Mouse (Mus musculus): ENCODE data around the gene Wdr38. TPM values are rescaled to one million over a fixed set of nuclear protein-coding genes. Genes with fewer than 3 reads are reported as not detected.

Gene Wdr38
- 1.8 and 2.3 TPM in 2 replicates for polyA plus RNA-seq (2015; fragmentation: Nextera tagmentation; extraction: Ambion mirVana)

DNA sequence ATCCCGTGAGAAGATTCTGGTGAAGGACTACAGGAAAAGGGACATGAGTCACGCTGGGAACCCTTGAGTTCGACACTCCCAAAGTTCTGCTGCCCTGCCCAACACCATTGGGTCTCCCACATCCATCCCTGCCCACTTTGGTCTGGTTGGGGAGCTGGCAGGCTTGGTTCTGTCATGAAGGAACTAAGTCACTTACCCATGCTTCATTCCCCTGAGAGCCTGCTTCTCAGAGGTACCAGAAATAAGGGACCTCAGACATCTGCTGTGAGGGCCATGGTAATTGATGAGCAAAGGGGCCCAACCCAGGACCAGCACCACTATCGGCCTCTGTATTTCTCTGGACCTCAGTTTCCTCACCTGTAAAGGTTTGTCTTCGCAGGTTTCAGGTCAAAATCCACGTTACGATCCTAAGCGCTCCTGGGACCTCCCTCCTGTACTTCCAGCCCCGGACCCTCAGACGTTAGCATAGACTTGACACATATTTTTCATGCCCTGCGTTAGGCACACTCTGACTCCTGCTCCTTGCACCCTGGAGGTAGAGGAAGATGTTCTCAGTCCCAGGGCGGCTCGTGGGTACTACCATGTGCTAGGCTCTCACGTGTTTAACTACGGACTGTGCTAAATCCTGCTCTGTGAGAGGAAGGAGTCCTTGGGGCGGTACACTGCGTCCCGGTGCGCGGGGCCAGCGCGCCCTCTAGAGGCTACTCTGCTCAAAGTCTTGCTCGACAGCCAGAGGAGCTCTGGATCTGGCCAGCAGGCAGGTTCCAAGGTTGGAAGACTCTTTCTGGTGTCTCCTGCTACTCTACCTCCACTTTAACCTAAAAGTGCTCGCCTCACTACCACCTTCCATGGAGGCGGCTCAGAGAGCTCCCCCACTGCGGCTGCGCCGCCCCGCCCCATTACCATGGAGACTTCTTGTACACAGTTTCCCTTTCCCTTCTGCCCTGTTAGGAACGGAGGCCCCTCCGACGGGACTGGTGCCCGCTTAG lies at the start of gene Wdr38:
TSS of gene Wdr38 (plus strand) at position 91 of the 989 bp plus-strand sequence.
- Histone ChIP-seq H3K27ac (ENCODE audit: low read length) (no peak within 1 kb of the TSS), H3K4me2 (ENCODE audit: low read length) (peak within 1 kb of the TSS; percentile 51), H3K9ac (ENCODE audit: low read depth, low read length) (peak within 1 kb of the TSS; percentile 50), H3K4me1 (ENCODE audit: control insufficient read depth, insufficient read depth, low read length) (peaks cover 3% of the 10 kb centered on the region), H3K4me3 (ENCODE audit: low read depth, low read length) (peak within 1 kb of the TSS; percentile 37), H3K9me3 (replicated peaks; ENCODE audit: control insufficient read depth, low read length, poor library complexity, severe bottlenecking) (no peaks in the 10 kb centered on the region), H3K36me3 (ENCODE audit: control insufficient read depth, insufficient read depth, low read length) (peaks cover 12% of the 10 kb centered on the region), H3K27me3 (ENCODE audit: control insufficient read depth, insufficient read depth, low read depth, low read length) (no peaks in the 10 kb centered on the region)
- ATAC-seq, result peak; percentile 91
- 14% methylated on average over 33 of the region's 33 CpGs for WGBS

- Histone ChIP-seq H3K4me1 (ENCODE audit: control insufficient read depth, insufficient read depth, low read length) (no peaks in the 10 kb centered on the region), H3K27ac (ENCODE audit: low read length) (no peak overlapping the region), H3K4me3 (ENCODE audit: low read depth, low read length) (no peak overlapping the region), H3K4me2 (ENCODE audit: low read length) (no peak overlapping the region), H3K36me3 (ENCODE audit: control insufficient read depth, insufficient read depth, low read length) (no peaks in the 10 kb centered on the region), H3K9ac (ENCODE audit: low read depth, low read length) (no peak overlapping the region), H3K27me3 (ENCODE audit: control insufficient read depth, insufficient read depth, low read depth, low read length) (no peaks in the 10 kb centered on the region), H3K9me3 (replicated peaks; ENCODE audit: control insufficient read depth, low read length, poor library complexity, severe bottlenecking) (no peaks in the 10 kb centered on the region)
- no peak for ATAC-seq
- 83% methylated on average over 7 of the region's 7 CpGs for WGBS
These were observed 49.7 kb upstream of the Wdr38 start for GRCm38 (mm10) chr2:38947566-38947965.

DNA sequence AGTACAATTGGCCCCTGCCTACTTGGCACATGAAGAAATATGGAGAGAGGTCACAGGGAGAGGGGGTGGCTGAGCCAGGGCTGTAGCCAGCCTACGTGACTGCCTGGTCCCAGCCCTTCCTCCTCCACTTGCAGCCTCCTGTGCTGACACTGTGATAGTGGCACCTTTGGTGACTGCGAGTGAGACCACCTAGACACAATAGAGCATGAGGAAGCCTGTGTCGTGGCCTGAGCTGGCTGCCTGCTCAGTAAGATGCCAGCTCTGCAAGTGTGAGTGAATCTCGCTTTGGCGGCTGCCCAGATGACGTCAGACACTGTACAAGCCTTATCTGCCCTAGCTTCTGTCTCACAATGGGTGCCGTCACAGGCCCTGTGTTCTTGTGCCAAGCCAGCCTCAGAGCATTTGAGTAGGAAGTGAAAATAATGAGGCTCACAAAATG lies 47.0 kb upstream of the Wdr38 start:
- ATAC-seq, result peak; percentile 85
- Histone ChIP-seq H3K4me3 (ENCODE audit: low read depth, low read length) (no peak overlapping the region), H3K9ac (ENCODE audit: low read depth, low read length) (no peak overlapping the region), H3K9me3 (replicated peaks; ENCODE audit: control insufficient read depth, low read length, poor library complexity, severe bottlenecking) (no peaks in the 10 kb centered on the region), H3K4me1 (ENCODE audit: control insufficient read depth, insufficient read depth, low read length) (no peaks in the 10 kb centered on the region), H3K36me3 (ENCODE audit: control insufficient read depth, insufficient read depth, low read length) (no peaks in the 10 kb centered on the region), H3K4me2 (ENCODE audit: low read length) (no peak overlapping the region), H3K27ac (ENCODE audit: low read length) (no peak overlapping the region), H3K27me3 (ENCODE audit: control insufficient read depth, insufficient read depth, low read depth, low read length) (no peaks in the 10 kb centered on the region)
- WGBS, result 60% methylated on average over 7 of the region's 7 CpGs

- no peaks in the 10 kb centered on the region for H3K27me3 ChIP-seq (ENCODE audit: control insufficient read depth, insufficient read depth, low read depth, low read length)
- H3K4me1 ChIP-seq (ENCODE audit: control insufficient read depth, insufficient read depth, low read length), result no peaks in the 10 kb centered on the region
- H3K9ac ChIP-seq (ENCODE audit: low read depth, low read length), result no peak overlapping the region
- no peak overlapping the region for H3K27ac ChIP-seq (ENCODE audit: low read length)
- no peaks in the 10 kb centered on the region for H3K36me3 ChIP-seq (ENCODE audit: control insufficient read depth, insufficient read depth, low read length)
- no peaks in the 10 kb centered on the region for H3K9me3 ChIP-seq (replicated peaks; ENCODE audit: control insufficient read depth, low read length, poor library complexity, severe bottlenecking)
- no peak overlapping the region for H3K4me3 ChIP-seq (ENCODE audit: low read depth, low read length)
- WGBS, result 69% methylated on average over 5 of the region's 5 CpGs
- no peak for ATAC-seq
- no peak overlapping the region for H3K4me2 ChIP-seq (ENCODE audit: low read length)
These were observed 44.0 kb upstream of the Wdr38 start for GRCm38 (mm10) chr2:38953152-38953883.

DNA sequence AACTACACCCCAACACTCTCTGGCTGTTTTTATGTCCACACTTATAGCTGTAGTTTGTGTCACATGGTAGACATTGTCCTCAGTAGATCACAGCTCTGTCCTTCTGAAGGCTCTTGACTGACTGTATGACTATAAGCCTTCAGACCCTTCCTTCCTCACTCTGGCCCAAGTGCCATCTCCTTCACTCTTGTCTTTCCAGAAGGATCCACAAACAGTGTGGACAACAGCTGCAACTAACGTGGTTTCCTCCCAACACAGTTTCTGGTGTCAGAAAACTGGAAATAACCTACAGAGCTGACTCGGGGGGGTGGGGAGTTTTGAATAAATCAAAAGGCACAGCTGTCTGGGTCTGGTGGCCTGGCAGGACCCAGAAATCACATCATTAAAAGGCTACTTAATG lies 41.2 kb upstream of the Wdr38 start:
- H3K9me3 ChIP-seq (replicated peaks; ENCODE audit: control insufficient read depth, low read length, poor library complexity, severe bottlenecking), result no peaks in the 10 kb centered on the region
- no peak overlapping the region for H3K27ac ChIP-seq (ENCODE audit: low read length)
- WGBS, result 79% methylated on average over 2 of the region's 2 CpGs
- no peak overlapping the region for H3K4me3 ChIP-seq (ENCODE audit: low read depth, low read length)
- H3K4me2 ChIP-seq (ENCODE audit: low read length), result no peak overlapping the region
- H3K36me3 ChIP-seq (ENCODE audit: control insufficient read depth, insufficient read depth, low read length), result no peaks in the 10 kb centered on the region
- no peak for ATAC-seq
- no peak overlapping the region for H3K9ac ChIP-seq (ENCODE audit: low read depth, low read length)
- H3K4me1 ChIP-seq (ENCODE audit: control insufficient read depth, insufficient read depth, low read length), result no peaks in the 10 kb centered on the region
- H3K27me3 ChIP-seq (ENCODE audit: control insufficient read depth, insufficient read depth, low read depth, low read length), result no peaks in the 10 kb centered on the region

DNA sequence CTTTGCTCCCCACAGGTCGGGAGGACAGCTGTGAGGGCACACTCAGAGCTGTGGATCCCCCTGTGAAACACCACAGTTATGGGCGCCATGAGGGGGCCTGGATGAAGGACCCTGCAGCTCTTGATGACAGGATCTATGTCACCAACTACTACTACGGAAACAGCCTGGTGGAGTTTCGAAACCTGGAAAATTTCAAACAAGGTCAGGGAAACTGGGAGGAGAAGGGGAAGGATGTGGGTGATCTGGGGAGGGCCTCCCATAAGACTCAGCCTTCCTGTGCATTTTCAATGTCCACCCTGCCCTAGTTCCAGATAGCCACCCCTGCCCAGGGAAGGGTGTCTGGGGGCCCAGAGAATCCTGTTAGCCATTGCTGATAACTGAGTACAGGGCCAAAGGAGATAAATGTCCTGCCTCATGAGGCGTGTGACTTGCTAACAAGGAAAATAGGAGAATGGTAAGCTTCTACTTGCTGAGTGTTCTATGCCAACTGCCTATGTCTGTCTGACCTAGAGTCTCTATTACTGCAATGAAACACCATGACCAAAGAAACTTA lies 39.5 kb upstream of the Wdr38 start:
- 88% methylated on average over 5 of the region's 5 CpGs for WGBS
- no peak overlapping the region for H3K27ac ChIP-seq (ENCODE audit: low read length)
- H3K4me1 ChIP-seq (ENCODE audit: control insufficient read depth, insufficient read depth, low read length), result no peaks in the 10 kb centered on the region
- H3K9me3 ChIP-seq (replicated peaks; ENCODE audit: control insufficient read depth, low read length, poor library complexity, severe bottlenecking), result no peaks in the 10 kb centered on the region
- no peak overlapping the region for H3K4me3 ChIP-seq (ENCODE audit: low read depth, low read length)
- H3K9ac ChIP-seq (ENCODE audit: low read depth, low read length), result no peak overlapping the region
- H3K36me3 ChIP-seq (ENCODE audit: control insufficient read depth, insufficient read depth, low read length), result no peaks in the 10 kb centered on the region
- no peak overlapping the region for H3K4me2 ChIP-seq (ENCODE audit: low read length)
- H3K27me3 ChIP-seq (ENCODE audit: control insufficient read depth, insufficient read depth, low read depth, low read length), result no peaks in the 10 kb centered on the region
- ATAC-seq, result no peak

- Histone ChIP-seq H3K4me2 (ENCODE audit: low read length) (no peak overlapping the region), H3K9me3 (replicated peaks; ENCODE audit: control insufficient read depth, low read length, poor library complexity, severe bottlenecking) (no peaks in the 10 kb centered on the region), H3K27ac (ENCODE audit: low read length) (no peak overlapping the region), H3K4me3 (ENCODE audit: low read depth, low read length) (no peak overlapping the region), H3K27me3 (ENCODE audit: control insufficient read depth, insufficient read depth, low read depth, low read length) (no peaks in the 10 kb centered on the region), H3K36me3 (ENCODE audit: control insufficient read depth, insufficient read depth, low read length) (no peaks in the 10 kb centered on the region), H3K4me1 (ENCODE audit: control insufficient read depth, insufficient read depth, low read length) (no peaks in the 10 kb centered on the region), H3K9ac (ENCODE audit: low read depth, low read length) (no peak overlapping the region)
- ATAC-seq, result no peak
- 47% methylated on average over 4 of the region's 4 CpGs for WGBS
These were observed 33.1 kb upstream of the Wdr38 start for GRCm38 (mm10) chr2:38964198-38964597.

DNA sequence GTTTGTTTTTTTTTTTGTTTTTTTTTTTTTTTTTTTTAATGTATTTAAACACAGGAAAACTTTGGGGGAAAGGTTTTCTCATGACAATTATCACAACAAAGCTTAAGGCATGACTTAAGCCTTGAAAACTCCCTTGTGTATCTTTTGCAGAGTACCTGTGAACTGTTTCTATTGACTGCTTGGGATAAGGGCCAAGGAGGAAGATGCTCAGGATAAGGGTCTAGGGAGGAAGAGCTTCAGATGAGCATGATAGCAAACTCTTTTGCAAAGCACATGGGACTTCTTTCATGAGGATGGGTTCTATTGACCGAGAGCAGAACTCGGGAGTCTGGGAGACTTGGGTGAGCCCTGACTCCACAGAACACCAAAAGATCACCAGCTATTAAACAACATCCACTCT lies 27.6 kb upstream of the Wdr38 start:
- Histone ChIP-seq H3K4me2 (ENCODE audit: low read length) (no peak overlapping the region), H3K9me3 (replicated peaks; ENCODE audit: control insufficient read depth, low read length, poor library complexity, severe bottlenecking) (no peaks in the 10 kb centered on the region), H3K27me3 (ENCODE audit: control insufficient read depth, insufficient read depth, low read depth, low read length) (no peaks in the 10 kb centered on the region), H3K27ac (ENCODE audit: low read length) (no peak overlapping the region), H3K4me3 (ENCODE audit: low read depth, low read length) (no peak overlapping the region), H3K9ac (ENCODE audit: low read depth, low read length) (no peak overlapping the region), H3K36me3 (ENCODE audit: control insufficient read depth, insufficient read depth, low read length) (no peaks in the 10 kb centered on the region), H3K4me1 (ENCODE audit: control insufficient read depth, insufficient read depth, low read length) (no peaks in the 10 kb centered on the region)
- no peak for ATAC-seq
- WGBS, result 95% methylated on average over 2 of the region's 2 CpGs

Measured in midbrain, embryonic 16.5 days (tissue).